Mouse (Mus musculus) embryonic fibroblast, embryonic 13.5 days (primary cell): ENCODE measurements around the gene Tenm2.

Source experiments
- CTCF ChIP-seq: IDR thresholded peaks from 2 replicates; pipeline ENCODE4 v1.5.1; 2011; ENCODE audit warnings: mild to moderate bottlenecking, control low read depth, low read length, moderate library complexity, borderline replicate concordance; ENCODE audit not compliant: insufficient read depth
- POLR2A ChIP-seq: IDR thresholded peaks from 2 replicates; pipeline ENCODE4 v1.6.1; 2011; ENCODE audit warnings: low read depth, mild to moderate bottlenecking, control low read depth, low read length, moderate library complexity

- TF ChIP-seq CTCF (no peak), POLR2A (no peak)
Measured at GRCm38 (mm10) chr11:36997668-36998067, 238.1 kb downstream of the Tenm2 start.
